Mouse (Mus musculus): ENCODE results near the gene Tmub2. TPM values are rescaled to one million over a fixed set of nuclear protein-coding genes. Genes with fewer than 3 reads are reported as not detected.

Tmub2 gene
- polyA plus RNA-seq, 1 experiment from 2014 or later = 65.2 TPM

DNA sequence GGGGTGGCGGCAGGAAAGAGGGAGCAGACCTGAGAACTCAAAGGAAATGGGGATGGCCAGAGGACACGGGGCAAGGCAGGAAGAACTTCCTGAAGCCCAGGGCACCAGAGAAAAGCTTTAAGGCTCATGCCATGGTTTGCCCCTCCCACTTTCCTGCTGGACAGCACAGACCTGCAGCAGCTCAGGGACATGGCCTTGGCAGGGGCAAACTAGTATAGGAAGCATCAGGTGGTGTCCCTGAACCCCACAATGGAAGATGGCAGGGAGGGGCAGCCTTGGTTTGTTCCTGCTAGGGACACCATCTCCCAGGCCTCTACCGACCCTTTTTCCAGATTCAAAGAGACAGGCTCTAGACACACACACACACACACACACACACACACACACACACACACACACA is 20.6 kb downstream of the Tmub2 start:
- DNase-seq (ENCODE audit: low spot score) (no peak), ATAC-seq (ENCODE audit: low FRiP score) (no peak)
- Histone ChIP-seq H3K36me3 (ENCODE audit: control insufficient read depth, insufficient read depth, low read length) (peaks cover 10% of the 10 kb centered on the region), H3K4me1 (replicated peaks; ENCODE audit: control insufficient read depth, insufficient read depth, low read length) (no peaks in the 10 kb centered on the region; the same call in 1 of the 2 replicates), H3K27ac (ENCODE audit: low read depth, low read length) (no peak overlapping the region), H3K9me3 (ENCODE audit: control insufficient read depth, low read length) (no peaks in the 10 kb centered on the region), H3K4me2 (replicated peaks; ENCODE audit: low read depth, low read length) (no peak overlapping the region), H3K9ac (ENCODE audit: low read depth, low read length) (no peak overlapping the region), H3K27me3 (ENCODE audit: control insufficient read depth, insufficient read depth, low read length) (no peaks in the 10 kb centered on the region), H3K4me3 (ENCODE audit: low read depth, low read length) (no peak overlapping the region)
- WGBS = 50% methylated on average over 3 of the region's 3 CpGs

DNA sequence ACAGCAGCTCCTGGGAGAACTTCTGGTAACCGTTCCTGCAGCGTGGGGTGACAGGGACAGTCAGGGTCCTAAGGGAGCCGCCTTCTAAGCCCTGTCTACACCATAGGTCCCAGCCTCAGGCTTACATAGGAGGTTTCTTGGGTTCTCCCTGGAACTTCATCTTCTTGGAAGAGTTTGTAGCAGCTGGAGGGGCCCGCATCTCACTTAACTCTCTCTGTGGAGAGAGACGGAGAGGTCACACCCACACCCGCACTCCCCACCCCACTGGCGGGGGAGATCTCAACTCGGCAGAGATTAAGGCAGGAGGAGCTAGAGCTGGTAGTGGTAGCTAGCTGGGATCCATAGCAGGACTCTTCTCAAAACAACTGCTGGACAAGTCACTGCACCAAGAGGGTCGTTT is 23.4 kb downstream of the Tmub2 start:
- H3K4me1 ChIP-seq (replicated peaks; ENCODE audit: control insufficient read depth, insufficient read depth, low read length) = peaks cover 4% of the 10 kb centered on the region; the same call in 1 of the 2 replicates
- no peaks in the 10 kb centered on the region for H3K27me3 ChIP-seq (ENCODE audit: control insufficient read depth, insufficient read depth, low read length)
- WGBS = 93% methylated on average over 9 of the region's 9 CpGs
- H3K27ac ChIP-seq (ENCODE audit: low read depth, low read length) = no peak overlapping the region
- H3K9me3 ChIP-seq (ENCODE audit: control insufficient read depth, low read length) = no peaks in the 10 kb centered on the region
- peaks cover 10% of the 10 kb centered on the region for H3K36me3 ChIP-seq (ENCODE audit: control insufficient read depth, insufficient read depth, low read length)
- ATAC-seq (ENCODE audit: low FRiP score) (no peak), DNase-seq (ENCODE audit: low spot score) (no peak)
- no peak overlapping the region for H3K9ac ChIP-seq (ENCODE audit: low read depth, low read length)
- no peak overlapping the region for H3K4me2 ChIP-seq (replicated peaks; ENCODE audit: low read depth, low read length)
- no peak overlapping the region for H3K4me3 ChIP-seq (ENCODE audit: low read depth, low read length)

DNA sequence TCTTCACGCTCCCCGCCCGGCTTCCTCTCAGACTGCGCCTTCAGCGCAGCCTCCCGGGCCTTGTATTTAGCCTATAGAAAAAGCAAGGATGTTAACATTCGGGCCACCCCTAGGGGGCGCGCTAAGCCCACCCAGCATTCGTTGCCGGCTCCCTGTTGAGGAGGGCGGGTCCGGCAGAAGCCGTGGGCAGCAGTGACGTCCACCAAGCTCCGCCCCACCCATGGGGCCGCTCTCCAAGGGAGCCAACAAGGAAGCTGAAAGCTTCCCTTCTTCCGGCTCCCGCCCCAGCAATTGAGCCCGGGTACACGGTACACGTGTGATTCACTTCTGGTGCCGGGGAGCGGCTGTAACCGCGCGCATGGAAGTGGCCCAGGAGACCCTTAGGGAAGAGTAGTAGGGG is 24.2 kb downstream of the Tmub2 start:
- DNase-seq (ENCODE audit: low spot score) (peak; percentile 98), ATAC-seq (ENCODE audit: low FRiP score) (peak; percentile 90)
- H3K36me3 ChIP-seq (ENCODE audit: control insufficient read depth, insufficient read depth, low read length) = peaks cover 10% of the 10 kb centered on the region
- H3K4me3 ChIP-seq (ENCODE audit: low read depth, low read length) = peak overlapping the region; percentile 24; the same call in 1 of the 2 replicates
- no peaks in the 10 kb centered on the region for H3K27me3 ChIP-seq (ENCODE audit: control insufficient read depth, insufficient read depth, low read length)
- peak overlapping the region; percentile 16; the same call in 1 of the 2 replicates for H3K9ac ChIP-seq (ENCODE audit: low read depth, low read length)
- H3K27ac ChIP-seq (ENCODE audit: low read depth, low read length) = peak overlapping the region; percentile 47; the same call in 1 of the 2 replicates
- under 1% methylated on average over 27 of the region's 27 CpGs for WGBS
- H3K9me3 ChIP-seq (ENCODE audit: control insufficient read depth, low read length) = no peaks in the 10 kb centered on the region
- H3K4me2 ChIP-seq (replicated peaks; ENCODE audit: low read depth, low read length) = peak overlapping the region; percentile 44
- H3K4me1 ChIP-seq (replicated peaks; ENCODE audit: control insufficient read depth, insufficient read depth, low read length) = peaks cover 4% of the 10 kb centered on the region; the same call in 1 of the 2 replicates

DNA sequence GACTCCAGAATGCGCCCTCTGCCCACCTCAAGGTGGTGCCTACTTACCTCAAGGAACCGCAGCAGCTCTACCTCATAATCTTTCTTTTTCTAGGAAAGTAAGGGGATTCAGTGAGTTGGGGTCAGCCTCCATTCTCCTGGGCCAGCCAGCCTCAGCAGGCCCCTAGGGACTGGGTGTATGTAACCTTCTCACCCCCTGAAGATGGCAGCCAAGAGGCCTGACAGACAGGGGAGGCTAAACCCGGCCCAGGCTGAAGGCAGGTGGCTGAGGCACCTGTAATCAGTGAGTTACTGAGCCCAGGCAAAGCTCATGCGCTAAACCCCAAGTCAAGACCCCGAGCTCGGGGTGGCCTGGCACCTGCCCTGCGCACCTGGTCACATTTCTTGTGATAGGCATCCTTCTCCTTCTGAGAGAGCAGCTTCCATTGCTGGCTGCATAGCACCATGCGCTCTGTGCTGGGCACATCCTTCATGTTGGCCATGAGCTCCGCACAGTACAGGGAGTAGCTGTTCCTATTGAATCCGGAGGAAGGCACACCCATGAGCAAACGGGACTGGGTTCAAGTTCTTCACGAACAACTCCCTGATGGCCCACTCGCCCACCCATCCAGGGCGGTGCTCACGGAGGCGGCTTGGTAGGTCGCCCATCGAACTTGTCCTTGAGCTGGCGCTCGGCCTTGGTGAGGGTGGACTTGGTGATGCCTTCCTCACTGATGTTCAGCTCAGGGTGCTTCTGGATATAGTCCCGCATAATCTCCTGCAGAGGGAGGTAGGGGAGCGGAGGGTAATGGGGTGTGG is 25.3 kb downstream of the Tmub2 start:
- Histone ChIP-seq H3K4me1 (replicated peaks; ENCODE audit: control insufficient read depth, insufficient read depth, low read length) (peaks cover 7% of the 10 kb centered on the region; the same call in 1 of the 2 replicates), H3K9ac (ENCODE audit: low read depth, low read length) (no peak overlapping the region; the same call in 1 of the 2 replicates), H3K4me3 (ENCODE audit: low read depth, low read length) (no peak overlapping the region), H3K4me2 (replicated peaks; ENCODE audit: low read depth, low read length) (peak overlapping the region; percentile 44), H3K27me3 (ENCODE audit: control insufficient read depth, insufficient read depth, low read length) (no peaks in the 10 kb centered on the region), H3K27ac (ENCODE audit: low read depth, low read length) (no peak overlapping the region), H3K36me3 (ENCODE audit: control insufficient read depth, insufficient read depth, low read length) (peaks cover 13% of the 10 kb centered on the region), H3K9me3 (ENCODE audit: control insufficient read depth, low read length) (no peaks in the 10 kb centered on the region)
- DNase-seq (ENCODE audit: low spot score) (no peak), ATAC-seq (ENCODE audit: low FRiP score) (no peak)
- 90% methylated on average over 22 of the region's 22 CpGs for WGBS

DNA sequence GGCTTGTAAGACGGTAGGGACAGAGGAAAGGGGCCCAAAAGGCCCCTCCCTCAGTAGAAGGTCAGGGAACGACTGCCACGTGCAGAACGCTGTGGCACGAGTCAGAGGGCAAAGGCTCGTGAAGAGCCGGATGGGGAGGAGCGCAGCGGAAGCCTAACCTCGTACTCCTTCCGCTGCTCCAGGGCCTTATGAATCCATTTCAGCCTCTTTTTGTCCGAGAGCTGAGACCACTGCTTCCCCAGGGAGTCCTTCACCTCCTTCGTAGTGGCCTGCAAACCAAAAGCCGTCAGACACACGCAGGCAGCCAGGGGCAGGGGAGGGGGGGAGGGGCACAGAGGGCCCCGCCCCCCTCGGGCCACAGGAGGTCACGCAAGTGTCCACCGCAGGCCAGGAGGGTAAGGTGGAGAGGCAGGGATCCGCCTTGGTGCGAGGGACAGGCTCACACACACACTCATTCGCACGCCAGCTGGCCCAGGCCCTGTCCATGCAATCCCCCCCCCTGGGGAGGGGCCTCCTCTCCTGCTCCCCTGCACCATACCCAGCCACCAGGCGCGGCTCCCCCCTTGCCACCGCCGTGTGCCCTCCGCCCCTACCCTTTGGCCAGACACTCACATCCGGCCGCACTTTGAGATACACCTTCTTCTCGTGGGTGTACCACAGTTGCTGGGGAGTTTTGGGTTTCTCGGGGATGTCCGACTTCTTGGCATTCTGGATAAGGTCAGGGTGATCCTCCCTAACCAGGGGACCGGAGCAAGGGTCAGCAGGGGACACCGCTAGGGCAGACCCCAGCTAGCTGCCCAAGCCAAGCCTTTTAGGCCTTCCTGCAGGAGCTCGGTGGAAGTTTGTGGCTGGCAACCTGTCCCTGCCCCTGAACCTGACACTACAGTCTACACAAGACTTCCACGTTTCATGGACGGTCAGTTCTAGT is 26.3 kb downstream of the Tmub2 start:
- Histone ChIP-seq H3K4me1 (replicated peaks; ENCODE audit: control insufficient read depth, insufficient read depth, low read length) (peaks cover 7% of the 10 kb centered on the region; the same call in 1 of the 2 replicates), H3K9ac (ENCODE audit: low read depth, low read length) (peak overlapping the region; percentile 3; the same call in 1 of the 2 replicates), H3K4me2 (replicated peaks; ENCODE audit: low read depth, low read length) (no peak overlapping the region), H3K36me3 (ENCODE audit: control insufficient read depth, insufficient read depth, low read length) (peaks cover 13% of the 10 kb centered on the region), H3K4me3 (ENCODE audit: low read depth, low read length) (no peak overlapping the region), H3K27me3 (ENCODE audit: control insufficient read depth, insufficient read depth, low read length) (no peaks in the 10 kb centered on the region), H3K9me3 (ENCODE audit: control insufficient read depth, low read length) (no peaks in the 10 kb centered on the region), H3K27ac (ENCODE audit: low read depth, low read length) (peak overlapping the region; percentile 33; the same call in 1 of the 2 replicates)
- whole genome bisulfite sequencing = 38% methylated on average over 38 of the region's 38 CpGs
- ATAC-seq (ENCODE audit: low FRiP score) = no peak
- no peak for DNase-seq (ENCODE audit: low spot score)

DNA sequence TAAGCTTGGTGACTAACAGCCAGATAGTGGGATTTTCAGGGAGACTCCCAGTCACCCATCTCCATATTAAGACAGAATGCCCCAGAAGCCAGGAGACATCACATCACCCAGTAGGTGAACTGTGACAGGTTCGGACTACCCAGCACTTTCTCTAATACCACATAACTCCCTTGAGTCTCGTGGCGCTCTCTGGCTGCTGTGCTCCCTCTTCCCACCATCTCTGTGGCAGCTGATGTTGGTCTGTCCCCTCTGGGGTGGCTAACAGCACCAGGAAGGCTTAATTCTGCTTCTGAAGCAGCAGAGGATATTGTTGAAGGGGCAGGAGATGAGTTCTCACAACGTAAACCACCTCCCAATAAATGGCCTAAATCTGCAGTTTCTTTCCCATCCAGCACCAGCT is 27.2 kb downstream of the Tmub2 start:
- WGBS = 91% methylated on average over 4 of the region's 4 CpGs
- Histone ChIP-seq H3K4me3 (ENCODE audit: low read depth, low read length) (no peak overlapping the region), H3K4me1 (replicated peaks; ENCODE audit: control insufficient read depth, insufficient read depth, low read length) (peaks cover 7% of the 10 kb centered on the region; the same call in 1 of the 2 replicates), H3K9me3 (ENCODE audit: control insufficient read depth, low read length) (no peaks in the 10 kb centered on the region), H3K9ac (ENCODE audit: low read depth, low read length) (no peak overlapping the region), H3K27me3 (ENCODE audit: control insufficient read depth, insufficient read depth, low read length) (no peaks in the 10 kb centered on the region), H3K27ac (ENCODE audit: low read depth, low read length) (no peak overlapping the region), H3K4me2 (replicated peaks; ENCODE audit: low read depth, low read length) (no peak overlapping the region), H3K36me3 (ENCODE audit: control insufficient read depth, insufficient read depth, low read length) (peaks cover 5% of the 10 kb centered on the region)
- ATAC-seq (ENCODE audit: low FRiP score) (no peak), DNase-seq (ENCODE audit: low spot score) (no peak)

DNA sequence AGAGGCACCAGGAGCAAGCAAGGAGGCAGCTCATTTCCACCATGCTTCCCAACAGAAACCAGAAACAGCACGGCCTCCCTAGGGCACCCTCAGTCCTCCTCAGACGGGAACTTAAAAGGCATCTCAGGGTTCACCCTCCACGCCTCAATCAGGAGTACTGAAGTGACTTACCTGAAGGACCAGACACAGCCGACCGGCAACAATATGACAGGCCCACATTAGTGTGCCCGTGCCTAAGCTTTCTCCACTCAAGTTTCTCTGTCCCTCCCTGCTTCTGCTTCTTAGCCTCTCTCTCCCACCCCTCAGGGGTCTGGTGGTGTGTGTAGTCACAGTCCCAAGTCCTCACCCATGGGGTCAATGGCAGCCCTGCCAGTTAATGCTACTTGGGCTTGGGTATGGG is 27.9 kb downstream of the Tmub2 start:
- ATAC-seq (ENCODE audit: low FRiP score) = no peak
- no peaks in the 10 kb centered on the region for H3K27me3 ChIP-seq (ENCODE audit: control insufficient read depth, insufficient read depth, low read length)
- H3K9ac ChIP-seq (ENCODE audit: low read depth, low read length) = no peak overlapping the region
- H3K27ac ChIP-seq (ENCODE audit: low read depth, low read length) = no peak overlapping the region
- H3K4me3 ChIP-seq (ENCODE audit: low read depth, low read length) = no peak overlapping the region
- H3K4me1 ChIP-seq (replicated peaks; ENCODE audit: control insufficient read depth, insufficient read depth, low read length) = peaks cover 7% of the 10 kb centered on the region; the same call in 1 of the 2 replicates
- 0 out of 2 replicates have a peak, but pooled peaks cover 3% of the 10 kb centered on the region for H3K36me3 ChIP-seq (ENCODE audit: control insufficient read depth, insufficient read depth, low read length)
- WGBS = 92% methylated on average over 6 of the region's 6 CpGs
- no peak overlapping the region for H3K4me2 ChIP-seq (replicated peaks; ENCODE audit: low read depth, low read length)
- H3K9me3 ChIP-seq (ENCODE audit: control insufficient read depth, low read length) = no peaks in the 10 kb centered on the region
- no peak for DNase-seq (ENCODE audit: low spot score)

DNA sequence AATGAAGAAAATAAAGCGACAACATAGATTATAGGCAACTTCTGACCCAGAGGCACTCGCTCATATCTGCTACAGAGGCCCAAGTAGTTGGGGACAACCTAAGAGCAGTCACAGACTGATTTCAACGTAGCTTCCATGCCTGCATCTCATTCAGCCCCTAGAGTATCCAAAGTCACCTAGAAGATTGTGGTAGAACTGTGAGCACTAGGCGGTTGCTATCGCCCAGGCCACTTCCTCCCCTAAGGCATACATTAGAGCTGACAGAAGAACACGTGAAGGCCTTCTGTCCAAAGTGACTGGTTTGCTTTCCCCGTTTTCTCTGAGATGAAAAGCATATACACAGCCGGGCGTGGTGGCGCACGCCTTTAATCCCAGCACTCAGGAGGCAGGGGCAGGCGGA is 29.6 kb downstream of the Tmub2 start:
- no peak overlapping the region for H3K4me3 ChIP-seq (ENCODE audit: low read depth, low read length)

More for the DNA sequence above, 29.6 kb downstream of the Tmub2 start:
- DNase-seq (ENCODE audit: low spot score) (no peak), ATAC-seq (ENCODE audit: low FRiP score) (no peak)
- 92% methylated on average over 12 of the region's 12 CpGs for WGBS
- Histone ChIP-seq H3K27me3 (ENCODE audit: control insufficient read depth, insufficient read depth, low read length) (no peaks in the 10 kb centered on the region), H3K36me3 (ENCODE audit: control insufficient read depth, insufficient read depth, low read length) (0 out of 2 replicates have a peak, but pooled peaks cover 3% of the 10 kb centered on the region), H3K9ac (ENCODE audit: low read depth, low read length) (no peak overlapping the region), H3K27ac (ENCODE audit: low read depth, low read length) (no peak overlapping the region), H3K4me1 (replicated peaks; ENCODE audit: control insufficient read depth, insufficient read depth, low read length) (peaks cover 7% of the 10 kb centered on the region; the same call in 1 of the 2 replicates), H3K4me2 (replicated peaks; ENCODE audit: low read depth, low read length) (no peak overlapping the region), H3K9me3 (ENCODE audit: control insufficient read depth, low read length) (no peaks in the 10 kb centered on the region)
